Mouse (Mus musculus) NIH3T3 (cell line): ENCODE results near the gene Elp4.
A peak's percentile ranks its signal among the peaks of the same experiment; 100 is the strongest.

Experiments used
- DNase-seq: peaks from one replicate; pipeline ENCODE4 v3.0.0-alpha.2; 2012; ENCODE audit warnings: low read depth

Gene Elp4

DNA sequence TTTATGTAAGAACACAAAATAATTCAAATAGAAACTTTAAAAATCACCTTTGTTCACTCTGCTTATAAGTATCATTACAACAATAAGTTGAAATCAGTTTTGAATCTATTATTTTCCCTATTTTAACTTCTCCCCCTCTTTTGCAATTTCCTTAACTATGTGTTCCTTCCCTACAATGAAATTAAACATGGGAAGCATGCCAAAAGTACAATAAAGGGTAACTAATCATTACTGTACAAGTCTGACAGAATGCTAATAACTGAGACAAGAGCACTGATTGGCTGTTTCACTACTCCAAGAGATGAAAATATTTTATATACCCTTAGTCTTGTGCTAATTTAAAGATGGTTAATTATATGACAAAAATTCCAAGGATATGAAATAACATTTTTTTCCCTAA lies 99.2 kb downstream of the Elp4 start:
- DNase-seq, result no peak

- DNase-seq, result no peak
These were observed 99.9 kb downstream of the Elp4 start for GRCm38 (mm10) chr2:105804506-105804905.

DNA sequence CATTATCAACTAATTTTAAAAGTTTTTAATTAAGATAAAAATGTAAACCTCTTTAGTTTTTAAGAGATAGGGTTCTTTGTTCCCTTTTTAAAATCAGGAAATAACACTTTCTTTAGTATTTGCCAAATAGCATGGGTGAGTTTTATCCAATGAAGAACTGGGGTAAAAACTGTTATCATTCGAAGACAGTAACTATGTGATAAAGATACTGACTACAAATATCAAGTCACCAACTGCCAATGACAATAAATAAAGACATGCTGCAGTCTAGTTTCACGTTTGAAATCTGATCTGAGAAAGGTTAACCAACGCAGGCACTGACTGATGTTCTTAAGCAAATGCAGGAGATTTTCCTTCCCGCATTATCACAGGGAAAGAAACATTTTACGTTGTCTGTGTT lies 100.9 kb downstream of the Elp4 start:
- no peak for DNase-seq

DNA sequence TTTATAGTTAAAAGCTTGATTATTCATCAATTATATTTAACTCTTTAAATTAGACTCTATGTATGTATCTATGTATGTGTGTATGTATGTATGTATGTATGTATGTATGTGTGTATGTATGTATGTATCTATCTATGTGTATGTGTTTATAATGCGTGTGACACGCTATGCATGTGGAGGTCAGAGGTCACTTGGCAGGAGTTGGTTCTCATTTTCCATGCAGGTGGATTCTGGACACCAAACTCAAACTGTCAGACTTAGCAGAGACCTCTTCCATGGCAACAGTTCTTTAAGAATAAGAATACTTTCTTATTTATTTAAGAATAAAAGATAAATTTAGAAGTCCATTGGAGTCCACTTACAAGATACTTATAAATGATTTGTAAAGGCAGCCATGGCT lies 101.5 kb downstream of the Elp4 start:
- DNase-seq, result no peak

- no peak for DNase-seq
These were observed 102.8 kb downstream of the Elp4 start for GRCm38 (mm10) chr2:105801536-105801935.

GRCm38 (mm10) chr2:105800694-105801093 lies 103.7 kb downstream of the Elp4 start:
- DNase-seq, result no peak

- DNase-seq, result no peak
These were observed 104.5 kb downstream of the Elp4 start for GRCm38 (mm10) chr2:105799840-105800239.

GRCm38 (mm10) chr2:105797842-105798241 lies 106.5 kb downstream of the Elp4 start:
- peak; percentile 65 for DNase-seq

DNA sequence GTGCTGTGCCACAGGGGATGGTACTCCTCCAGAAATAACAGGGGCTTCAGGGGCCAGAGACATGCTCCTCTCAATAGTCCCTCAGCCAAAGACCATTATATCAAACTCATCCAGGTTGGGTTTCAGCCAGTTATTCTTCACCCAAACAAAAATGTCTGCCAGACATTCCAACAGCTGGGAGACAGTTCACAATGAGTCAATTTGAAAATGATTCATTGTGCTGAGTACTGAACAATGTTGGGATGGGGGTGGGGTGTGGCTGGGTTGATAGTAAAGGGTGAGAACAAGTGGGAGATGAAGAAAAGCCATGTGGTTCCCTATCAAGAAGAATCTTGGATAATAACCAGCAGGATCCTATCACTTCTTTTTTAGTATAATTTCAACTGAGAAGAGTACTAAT lies 108.3 kb downstream of the Elp4 start:
- DNase-seq, result peak; percentile 64

DNA sequence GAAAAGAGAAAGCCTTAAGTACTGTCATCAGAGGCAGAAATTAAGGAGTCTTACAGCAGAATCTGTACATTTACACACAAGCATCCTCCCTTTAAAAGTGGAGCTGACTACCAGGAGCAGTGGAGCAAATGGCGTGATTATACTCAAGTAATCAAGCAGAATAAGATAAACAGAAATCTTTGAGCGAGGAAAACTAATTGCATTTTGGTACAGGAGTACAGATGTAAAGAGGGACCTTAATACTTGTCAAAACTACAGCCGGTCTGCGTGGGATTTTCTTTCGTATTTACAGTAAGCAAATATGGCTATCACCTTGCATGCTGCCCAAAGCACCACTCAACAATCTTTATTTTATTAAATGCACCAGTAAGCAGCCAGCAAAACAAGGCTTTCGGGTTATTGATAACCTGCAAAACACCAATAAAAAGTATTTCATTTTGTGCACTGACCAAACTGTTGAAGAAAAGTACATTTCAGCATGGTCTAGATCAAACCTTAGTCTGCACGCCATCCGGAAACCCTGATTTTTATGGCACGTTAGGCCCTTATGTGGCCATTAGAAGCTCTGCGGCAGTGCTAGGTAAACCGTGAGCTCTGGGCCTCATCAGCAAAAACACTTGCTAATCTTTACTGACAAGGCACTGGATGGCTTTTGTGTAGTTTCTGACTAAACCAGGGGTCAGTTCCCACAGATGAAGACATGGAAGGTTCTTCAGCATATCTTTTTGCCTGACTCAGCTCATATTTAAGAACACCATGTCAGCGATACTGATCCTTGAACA lies 111.8 kb downstream of the Elp4 start:
- no peak for DNase-seq

- no peak for DNase-seq
These were observed 114.4 kb downstream of the Elp4 start for GRCm38 (mm10) chr2:105789936-105790335.

DNA sequence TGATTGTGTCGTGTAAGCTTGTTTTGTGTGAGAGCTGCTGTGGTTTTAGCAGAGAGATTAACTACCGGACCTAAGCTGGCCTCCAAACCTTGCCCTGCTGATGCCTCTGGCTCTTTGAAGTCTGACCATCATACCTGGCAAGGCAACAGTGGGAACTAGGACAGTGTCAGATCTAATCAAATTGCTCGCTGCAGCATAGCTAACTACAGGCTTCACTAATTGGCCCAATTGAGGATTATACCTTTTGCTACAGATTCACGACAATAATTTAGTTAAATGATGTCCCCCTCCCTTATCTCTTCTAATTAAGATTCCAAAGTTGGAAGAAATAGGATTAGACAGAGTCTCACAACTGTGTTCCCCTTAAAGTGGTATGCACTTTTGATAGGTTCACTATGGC lies 116.6 kb downstream of the Elp4 start:
- DNase-seq, result no peak

GRCm38 (mm10) chr2:105786986-105787385 lies 117.4 kb downstream of the Elp4 start:
- no peak for DNase-seq

GRCm38 (mm10) chr2:105782885-105783284 lies 121.5 kb downstream of the Elp4 start:
- DNase-seq, result no peak

GRCm38 (mm10) chr2:105780739-105781138 lies 123.6 kb downstream of the Elp4 start:
- DNase-seq, result no peak

GRCm38 (mm10) chr2:105779320-105779891 lies 125.0 kb downstream of the Elp4 start:
- DNase-seq, result no peak

DNA sequence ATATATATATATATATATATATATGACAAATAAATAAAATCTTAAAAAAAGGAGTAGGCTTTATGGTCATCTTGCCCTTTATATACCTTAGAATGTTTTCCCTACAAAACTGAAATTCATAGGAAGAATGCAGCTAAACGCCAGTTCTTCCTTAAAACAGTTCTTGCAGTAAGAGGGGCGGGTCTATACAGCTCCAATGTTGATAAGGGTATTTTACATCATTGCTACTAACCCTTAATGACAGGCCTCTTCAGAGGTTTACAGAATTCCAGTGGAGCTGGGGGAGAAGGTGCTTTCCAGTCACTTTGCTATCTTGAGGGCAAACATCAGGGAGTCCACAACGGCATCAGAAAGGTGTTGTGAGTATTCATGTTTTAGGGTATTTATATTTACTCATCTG lies 133.1 kb downstream of the Elp4 start:
- no peak for DNase-seq

DNA sequence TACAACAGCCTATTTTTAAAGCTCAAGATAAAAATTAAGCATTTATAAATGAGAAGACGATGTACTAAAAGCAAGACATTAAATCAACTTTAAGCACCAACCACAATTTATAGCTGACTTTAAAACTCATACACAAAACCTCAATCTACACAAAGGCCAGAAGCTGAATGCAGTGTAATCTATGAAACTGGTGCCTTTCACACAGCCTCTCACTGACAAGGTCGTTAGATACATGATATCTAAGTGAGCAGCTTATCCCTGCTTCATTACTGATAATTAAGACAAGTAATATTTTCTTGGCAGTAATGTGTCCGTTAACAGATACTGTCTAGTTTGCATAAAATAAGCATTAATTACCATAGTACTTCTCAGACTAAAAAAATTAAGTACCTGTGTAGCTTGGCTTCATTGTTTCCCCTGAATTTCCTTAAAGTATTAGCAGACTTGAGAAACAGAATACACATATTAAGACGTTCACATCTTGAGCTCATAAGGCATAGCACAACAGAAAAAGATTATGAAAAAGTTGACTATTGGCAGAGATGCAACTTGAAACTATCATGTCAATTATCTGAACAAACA lies 134.5 kb downstream of the Elp4 start:
- DNase-seq, result no peak

DNA sequence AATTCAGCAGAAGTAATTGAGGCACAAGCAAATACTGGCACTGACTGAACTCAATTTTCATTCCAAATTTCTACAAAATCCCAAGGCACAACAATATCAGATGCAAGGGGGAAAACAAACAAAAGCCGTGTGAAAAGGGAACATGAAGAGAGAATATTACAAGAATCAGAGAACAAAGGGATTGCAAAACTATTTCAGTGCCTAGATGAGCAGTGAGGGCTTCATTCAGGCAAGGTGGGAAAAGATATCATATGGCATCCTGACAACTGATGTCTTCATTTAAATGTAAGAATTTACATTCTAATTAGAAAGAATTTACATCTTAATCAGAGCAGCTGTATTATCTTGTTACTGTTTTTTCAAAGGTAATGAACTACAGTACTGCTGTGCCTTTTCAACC lies 150.9 kb downstream of the Elp4 start:
- no peak for DNase-seq

GRCm38 (mm10) chr2:105749111-105749510 lies 155.3 kb downstream of the Elp4 start:
- no peak for DNase-seq

DNA sequence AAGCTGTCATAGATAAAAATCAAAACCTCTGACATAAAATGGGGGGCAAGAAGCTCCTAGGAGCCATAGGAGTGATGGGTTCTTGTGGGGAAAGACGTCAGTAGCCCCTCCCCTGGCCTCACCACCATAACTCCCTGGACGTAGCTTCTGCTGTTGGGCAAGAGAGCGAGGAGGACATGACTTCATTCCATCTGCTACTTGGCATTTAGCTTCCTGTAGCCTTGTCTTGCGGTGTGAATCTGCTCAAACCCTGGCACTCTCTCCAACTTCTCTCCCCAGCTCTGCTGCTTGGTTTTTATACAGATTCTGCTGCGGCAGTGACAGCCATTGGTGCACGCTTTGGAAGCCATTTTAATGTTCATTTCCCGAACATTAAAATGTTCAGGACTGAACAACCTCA lies 157.5 kb downstream of the Elp4 start:
- peak; percentile 5 for DNase-seq

DNA sequence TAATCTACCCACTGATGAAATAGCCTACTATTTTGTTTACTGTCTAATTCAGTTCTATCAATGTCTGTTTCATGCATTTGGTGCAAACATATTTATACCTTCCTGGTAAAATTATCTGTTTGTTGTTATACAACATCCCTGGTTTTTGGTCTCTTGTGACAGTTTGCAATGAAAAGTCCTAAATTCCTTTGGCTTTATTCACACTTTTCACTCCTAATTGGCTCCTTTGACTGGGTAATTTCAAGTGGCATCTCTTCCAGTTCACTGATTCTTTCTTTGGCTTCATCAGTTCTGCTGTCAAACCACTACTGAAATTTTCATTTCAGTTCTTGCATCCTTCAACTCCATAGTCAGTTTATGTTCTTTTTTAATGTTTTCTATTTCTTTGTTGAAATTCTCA lies 168.2 kb downstream of the Elp4 start:
- DNase-seq, result no peak

DNA sequence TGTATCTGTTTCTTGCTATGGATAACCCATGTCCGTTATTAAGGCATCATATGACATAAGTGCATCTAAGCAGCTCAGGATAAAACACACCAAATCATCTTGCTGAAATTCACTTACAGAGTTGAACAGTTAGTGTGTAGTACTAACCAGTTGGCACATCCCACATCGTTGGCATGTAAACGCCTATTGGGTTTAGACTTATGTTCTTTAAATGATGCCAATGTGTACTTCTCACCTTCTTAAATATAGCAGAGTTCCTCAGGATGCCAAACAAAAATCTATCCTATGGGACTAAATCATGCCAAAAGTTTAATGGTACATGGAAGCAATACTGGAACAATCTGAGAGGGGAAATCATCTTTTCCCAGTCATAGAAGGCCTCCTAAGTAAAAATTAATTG lies 173.7 kb downstream of the Elp4 start:
- no peak for DNase-seq

- DNase-seq, result no peak
These were observed 177.7 kb downstream of the Elp4 start for GRCm38 (mm10) chr2:105726657-105727056.
